Mouse (Mus musculus): ENCODE measurements around the gene Rnft2. TPM values are rescaled to one million over a fixed set of nuclear protein-coding genes. Genes with fewer than 3 reads are reported as not detected.

The Rnft2 gene
- polyA plus RNA-seq, 1 experiment from 2014 or later = 0.96 TPM

- H3K4me3 ChIP-seq (ENCODE audit: low read length) = no peak overlapping the region
- H3K4me2 ChIP-seq (ENCODE audit: low read depth, low read length) = no peak overlapping the region
- no peak overlapping the region for H3K9ac ChIP-seq (ENCODE audit: low read length)
- no peak overlapping the region for H3K27ac ChIP-seq (ENCODE audit: low read length)
- H3K9me3 ChIP-seq (replicated peaks; ENCODE audit: control insufficient read depth, low read length) = peaks cover 2% of the 10 kb centered on the region; the same call in 1 of the 2 replicates
- peaks cover 26% of the 10 kb centered on the region for H3K36me3 ChIP-seq (ENCODE audit: control insufficient read depth, insufficient read depth)
- no peak for ATAC-seq (replicated peaks; ENCODE audit: extremely low read depth, insufficient read depth, low FRiP score)
- 0 out of 2 replicates have a peak, but pooled peaks cover 9% of the 10 kb centered on the region for H3K4me1 ChIP-seq (ENCODE audit: control insufficient read depth, insufficient read depth, low read length)
- H3K27me3 ChIP-seq (ENCODE audit: control insufficient read depth, insufficient read depth, low read length) = no peaks in the 10 kb centered on the region
- 70% methylated on average over 10 of the region's 10 CpGs for WGBS
These were observed 15.1 kb upstream of the Rnft2 start for GRCm38 (mm10) chr5:118260055-118260454.

DNA sequence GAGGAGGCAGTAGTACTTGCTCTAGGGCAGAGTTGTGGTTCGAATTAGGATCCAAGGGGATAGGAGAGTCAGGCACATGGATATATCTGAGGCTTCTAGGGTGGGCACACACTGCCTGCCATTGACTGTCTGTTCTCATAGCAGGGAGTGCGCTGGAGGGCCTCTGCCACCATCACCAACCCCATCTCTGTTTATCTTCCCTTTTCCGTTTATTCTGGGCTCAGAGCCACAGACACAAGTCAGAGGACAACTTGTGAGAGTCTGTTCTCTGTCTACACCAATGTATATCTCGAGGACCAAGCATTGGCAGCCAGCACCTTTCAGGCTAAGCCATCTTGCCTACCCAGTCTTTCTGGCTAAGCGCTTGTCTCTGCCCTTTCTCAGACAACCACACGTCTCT lies 14.7 kb upstream of the Rnft2 start:
- WGBS = 57% methylated on average over 6 of the region's 6 CpGs
- Histone ChIP-seq H3K4me1 (ENCODE audit: control insufficient read depth, insufficient read depth, low read length) (0 out of 2 replicates have a peak, but pooled peaks cover 9% of the 10 kb centered on the region), H3K27me3 (ENCODE audit: control insufficient read depth, insufficient read depth, low read length) (no peaks in the 10 kb centered on the region), H3K9ac (ENCODE audit: low read length) (no peak overlapping the region), H3K9me3 (replicated peaks; ENCODE audit: control insufficient read depth, low read length) (peaks cover 2% of the 10 kb centered on the region; the same call in 1 of the 2 replicates), H3K36me3 (ENCODE audit: control insufficient read depth, insufficient read depth) (peaks cover 26% of the 10 kb centered on the region), H3K4me3 (ENCODE audit: low read length) (no peak overlapping the region), H3K4me2 (ENCODE audit: low read depth, low read length) (no peak overlapping the region), H3K27ac (ENCODE audit: low read length) (no peak overlapping the region)
- no peak for ATAC-seq (replicated peaks; ENCODE audit: extremely low read depth, insufficient read depth, low FRiP score)

DNA sequence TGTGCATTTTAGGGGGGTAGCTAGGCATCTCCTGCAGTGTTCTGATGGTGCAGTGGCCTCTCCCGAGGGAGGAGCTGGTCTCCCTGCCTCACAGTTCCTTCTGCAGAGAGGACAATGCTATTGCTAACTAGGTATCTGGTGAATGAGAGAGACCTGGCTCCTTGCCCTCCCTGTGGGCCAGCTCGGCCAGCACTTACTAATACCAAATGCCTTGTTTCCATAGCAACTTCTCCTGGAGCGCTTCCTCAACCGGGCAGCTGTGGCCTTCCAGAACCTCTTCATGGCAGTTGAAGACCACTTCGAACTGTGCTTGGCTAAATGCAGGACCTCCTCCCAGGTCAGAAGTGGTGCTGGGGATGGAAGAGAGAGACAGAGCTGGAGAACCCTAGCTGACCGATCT lies 14.2 kb upstream of the Rnft2 start:
- Histone ChIP-seq H3K9ac (ENCODE audit: low read length) (no peak overlapping the region), H3K4me2 (ENCODE audit: low read depth, low read length) (no peak overlapping the region), H3K27ac (ENCODE audit: low read length) (no peak overlapping the region), H3K4me3 (ENCODE audit: low read length) (no peak overlapping the region), H3K36me3 (ENCODE audit: control insufficient read depth, insufficient read depth) (peaks cover 26% of the 10 kb centered on the region), H3K9me3 (replicated peaks; ENCODE audit: control insufficient read depth, low read length) (peaks cover 2% of the 10 kb centered on the region; the same call in 1 of the 2 replicates), H3K4me1 (ENCODE audit: control insufficient read depth, insufficient read depth, low read length) (0 out of 2 replicates have a peak, but pooled peaks cover 9% of the 10 kb centered on the region), H3K27me3 (ENCODE audit: control insufficient read depth, insufficient read depth, low read length) (no peaks in the 10 kb centered on the region)
- no peak for ATAC-seq (replicated peaks; ENCODE audit: extremely low read depth, insufficient read depth, low FRiP score)
- WGBS = 59% methylated on average over 6 of the region's 6 CpGs

DNA sequence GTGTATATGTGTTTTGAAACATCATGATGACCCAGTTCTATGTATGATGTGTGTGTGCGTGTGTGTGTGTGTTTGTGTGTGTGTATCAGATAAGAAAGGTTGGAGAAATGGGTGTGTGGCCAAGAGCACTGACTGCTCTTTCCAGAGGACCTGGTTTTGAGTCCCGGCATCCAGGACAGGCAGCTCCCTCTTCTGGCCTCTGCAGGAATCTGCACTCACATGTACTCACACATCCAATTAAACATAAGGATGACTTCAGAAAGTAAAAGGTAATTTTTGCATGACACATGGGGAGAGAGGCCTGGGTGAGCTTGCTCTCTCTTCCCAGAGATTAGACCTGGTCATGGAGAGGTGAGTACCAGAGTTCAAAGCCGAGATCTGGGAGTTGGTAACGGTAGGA lies 12.1 kb upstream of the Rnft2 start:
- peaks cover 26% of the 10 kb centered on the region for H3K36me3 ChIP-seq (ENCODE audit: control insufficient read depth, insufficient read depth)
- no peak overlapping the region for H3K27ac ChIP-seq (ENCODE audit: low read length)
- ATAC-seq (replicated peaks; ENCODE audit: extremely low read depth, insufficient read depth, low FRiP score) = no peak
- 92% methylated on average over 4 of the region's 4 CpGs for WGBS
- no peak overlapping the region for H3K4me2 ChIP-seq (ENCODE audit: low read depth, low read length)
- H3K9ac ChIP-seq (ENCODE audit: low read length) = no peak overlapping the region
- peaks cover 2% of the 10 kb centered on the region; the same call in 1 of the 2 replicates for H3K9me3 ChIP-seq (replicated peaks; ENCODE audit: control insufficient read depth, low read length)
- H3K27me3 ChIP-seq (ENCODE audit: control insufficient read depth, insufficient read depth, low read length) = no peaks in the 10 kb centered on the region
- 0 out of 2 replicates have a peak, but pooled peaks cover 9% of the 10 kb centered on the region for H3K4me1 ChIP-seq (ENCODE audit: control insufficient read depth, insufficient read depth, low read length)
- no peak overlapping the region for H3K4me3 ChIP-seq (ENCODE audit: low read length)

DNA sequence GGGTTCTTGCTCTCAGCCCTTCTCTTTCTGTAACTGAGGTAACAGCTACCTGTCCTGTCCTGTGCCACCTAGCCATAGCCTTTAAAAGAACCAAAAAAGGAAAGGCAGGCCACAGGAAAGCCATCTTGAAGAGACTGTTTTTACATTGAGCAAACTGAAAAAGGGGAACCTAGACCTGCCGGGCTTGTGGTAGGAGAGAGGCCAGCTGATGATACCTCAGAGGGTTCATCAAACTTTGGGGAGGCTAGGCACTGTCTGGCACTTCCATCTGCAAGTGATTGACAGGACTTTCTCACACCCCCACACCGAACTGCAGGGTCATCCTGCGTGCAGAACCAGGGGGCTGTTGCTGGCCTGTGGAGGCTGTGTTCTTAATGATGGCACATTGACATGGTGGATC lies 8.6 kb upstream of the Rnft2 start:
- H3K9ac ChIP-seq (ENCODE audit: low read length) = no peak overlapping the region
- no peak overlapping the region for H3K27ac ChIP-seq (ENCODE audit: low read length)
- no peaks in the 10 kb centered on the region for H3K27me3 ChIP-seq (ENCODE audit: control insufficient read depth, insufficient read depth, low read length)
- no peak overlapping the region for H3K4me3 ChIP-seq (ENCODE audit: low read length)
- peaks cover 2% of the 10 kb centered on the region; the same call in 1 of the 2 replicates for H3K9me3 ChIP-seq (replicated peaks; ENCODE audit: control insufficient read depth, low read length)
- no peaks in the 10 kb centered on the region for H3K4me1 ChIP-seq (ENCODE audit: control insufficient read depth, insufficient read depth, low read length)
- no peak overlapping the region for H3K4me2 ChIP-seq (ENCODE audit: low read depth, low read length)
- WGBS = 78% methylated on average over 3 of the region's 3 CpGs
- peaks cover 11% of the 10 kb centered on the region for H3K36me3 ChIP-seq (ENCODE audit: control insufficient read depth, insufficient read depth)
- no peak for ATAC-seq (replicated peaks; ENCODE audit: extremely low read depth, insufficient read depth, low FRiP score)

DNA sequence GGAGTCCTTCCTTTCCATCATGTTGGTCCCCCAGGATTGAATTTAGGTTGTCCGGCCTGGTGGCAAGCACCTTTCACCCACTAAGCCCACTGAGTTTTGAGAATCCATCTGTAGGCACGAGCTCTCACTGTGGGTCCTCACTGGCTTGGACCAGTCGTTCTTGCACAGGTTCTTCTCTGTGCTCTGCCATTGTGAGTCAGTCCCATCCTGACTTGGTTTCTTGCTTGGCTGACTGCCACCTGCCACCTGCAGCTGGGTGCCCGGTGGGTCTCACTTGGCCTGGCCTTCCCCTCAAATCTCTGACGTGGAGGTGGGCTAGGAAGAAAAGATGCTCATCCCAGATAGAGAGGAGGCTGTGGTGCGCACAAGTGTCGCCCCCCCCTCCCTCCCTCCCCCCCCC lies 6.1 kb upstream of the Rnft2 start:
- Histone ChIP-seq H3K4me2 (ENCODE audit: low read depth, low read length) (no peak overlapping the region), H3K4me1 (ENCODE audit: control insufficient read depth, insufficient read depth, low read length) (peaks cover 4% of the 10 kb centered on the region), H3K9ac (ENCODE audit: low read length) (no peak overlapping the region), H3K9me3 (replicated peaks; ENCODE audit: control insufficient read depth, low read length) (no peaks in the 10 kb centered on the region), H3K36me3 (ENCODE audit: control insufficient read depth, insufficient read depth) (peaks cover 4% of the 10 kb centered on the region; the same call in 1 of the 2 replicates), H3K27me3 (ENCODE audit: control insufficient read depth, insufficient read depth, low read length) (no peaks in the 10 kb centered on the region), H3K4me3 (ENCODE audit: low read length) (no peak overlapping the region), H3K27ac (ENCODE audit: low read length) (no peak overlapping the region)
- ATAC-seq (replicated peaks; ENCODE audit: extremely low read depth, insufficient read depth, low FRiP score) = no peak
- 83% methylated on average over 6 of the region's 7 CpGs for WGBS

DNA sequence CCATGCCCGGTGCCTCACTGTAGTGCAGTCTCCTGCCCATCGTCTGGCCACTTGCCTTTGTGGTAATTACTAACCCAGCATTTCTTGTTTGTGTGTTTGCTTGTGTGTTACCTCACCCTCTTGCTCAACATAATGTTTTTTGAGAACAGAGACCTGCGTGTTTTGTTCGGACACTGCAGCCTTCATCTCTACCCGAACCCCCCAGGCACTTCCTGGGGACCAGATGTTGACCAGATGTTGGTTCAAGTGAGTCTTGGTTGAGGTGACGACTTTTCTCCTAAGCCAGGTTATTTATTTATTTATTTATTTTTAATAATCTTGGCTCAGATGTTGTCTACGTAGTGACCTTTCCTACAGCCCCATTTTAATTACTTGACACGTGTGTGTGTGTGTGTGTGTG lies 2.5 kb upstream of the Rnft2 start:
- Histone ChIP-seq H3K9ac (ENCODE audit: low read length) (no peak overlapping the region), H3K36me3 (ENCODE audit: control insufficient read depth, insufficient read depth) (peaks cover 4% of the 10 kb centered on the region; the same call in 1 of the 2 replicates), H3K27ac (ENCODE audit: low read length) (no peak overlapping the region), H3K4me2 (ENCODE audit: low read depth, low read length) (no peak overlapping the region), H3K4me3 (ENCODE audit: low read length) (no peak overlapping the region), H3K4me1 (ENCODE audit: control insufficient read depth, insufficient read depth, low read length) (peaks cover 6% of the 10 kb centered on the region), H3K9me3 (replicated peaks; ENCODE audit: control insufficient read depth, low read length) (no peaks in the 10 kb centered on the region), H3K27me3 (ENCODE audit: control insufficient read depth, insufficient read depth, low read length) (no peaks in the 10 kb centered on the region)
- 87% methylated on average over 8 of the region's 8 CpGs for WGBS
- ATAC-seq (replicated peaks; ENCODE audit: extremely low read depth, insufficient read depth, low FRiP score) = no peak

DNA sequence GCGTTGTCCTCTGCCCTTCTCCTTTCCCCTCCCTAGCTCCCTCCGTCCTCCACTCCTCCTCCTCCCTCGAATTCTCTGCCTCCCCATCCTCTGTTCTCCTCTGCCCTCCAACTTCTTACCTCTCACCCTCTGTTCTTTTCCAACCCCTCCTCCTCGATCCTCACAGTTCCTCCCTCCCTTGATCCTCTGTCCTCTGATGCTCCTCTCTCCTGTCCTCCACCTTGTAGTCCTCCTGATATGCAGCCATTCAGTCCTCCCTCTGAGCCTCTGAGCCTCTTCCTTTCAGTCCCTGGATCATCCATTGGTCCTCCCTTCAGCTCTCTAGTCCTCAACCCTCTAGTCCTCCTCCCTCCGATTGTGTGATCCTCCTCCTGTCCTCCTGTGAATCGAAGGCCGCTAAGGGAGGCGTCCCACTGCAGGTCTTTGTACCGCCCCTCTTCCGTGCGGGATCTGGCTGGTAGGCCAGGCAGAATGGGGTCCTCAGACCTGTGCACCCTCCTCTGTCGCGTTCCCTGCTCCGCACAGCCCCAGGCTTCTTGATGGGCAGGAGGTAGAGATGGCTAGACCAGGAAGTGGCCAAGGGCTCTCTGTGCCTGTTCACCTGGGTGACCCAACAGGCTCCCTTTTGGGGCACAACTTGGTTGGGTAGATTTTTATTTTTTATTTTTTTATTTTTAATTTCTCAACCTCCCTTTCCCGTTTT lies 841 bp upstream of the Rnft2 start:
- WGBS = 10% methylated on average over 15 of the region's 15 CpGs
- H3K9me3 ChIP-seq (replicated peaks; ENCODE audit: control insufficient read depth, low read length) = no peaks in the 10 kb centered on the region
- H3K9ac ChIP-seq (ENCODE audit: low read length) = peak overlapping the region; percentile 84
- H3K36me3 ChIP-seq (ENCODE audit: control insufficient read depth, insufficient read depth) = peaks cover 4% of the 10 kb centered on the region; the same call in 1 of the 2 replicates
- H3K4me1 ChIP-seq (ENCODE audit: control insufficient read depth, insufficient read depth, low read length) = peaks cover 6% of the 10 kb centered on the region
- peak; percentile 8; the same call in 1 of the 2 replicates for ATAC-seq (replicated peaks; ENCODE audit: extremely low read depth, insufficient read depth, low FRiP score)
- H3K27ac ChIP-seq (ENCODE audit: low read length) = peak overlapping the region; percentile 79
- peak overlapping the region; percentile 83 for H3K4me2 ChIP-seq (ENCODE audit: low read depth, low read length)
- H3K4me3 ChIP-seq (ENCODE audit: low read length) = peak overlapping the region; percentile 80
- H3K27me3 ChIP-seq (ENCODE audit: control insufficient read depth, insufficient read depth, low read length) = no peaks in the 10 kb centered on the region

- H3K9ac ChIP-seq (ENCODE audit: low read length) = no peak overlapping the region
- no peak overlapping the region for H3K4me2 ChIP-seq (ENCODE audit: low read depth, low read length)
- 69% methylated on average over 12 of the region's 12 CpGs for WGBS
- no peaks in the 10 kb centered on the region for H3K9me3 ChIP-seq (replicated peaks; ENCODE audit: control insufficient read depth, low read length)
- no peaks in the 10 kb centered on the region for H3K36me3 ChIP-seq (ENCODE audit: control insufficient read depth, insufficient read depth)
- H3K27me3 ChIP-seq (ENCODE audit: control insufficient read depth, insufficient read depth, low read length) = no peaks in the 10 kb centered on the region
- H3K4me1 ChIP-seq (ENCODE audit: control insufficient read depth, insufficient read depth, low read length) = no peaks in the 10 kb centered on the region; the same call in 1 of the 2 replicates
- no peak overlapping the region for H3K4me3 ChIP-seq (ENCODE audit: low read length)
- ATAC-seq (replicated peaks; ENCODE audit: extremely low read depth, insufficient read depth, low FRiP score) = no peak
- no peak overlapping the region for H3K27ac ChIP-seq (ENCODE audit: low read length)
These were observed 5.2 kb downstream of the Rnft2 start for GRCm38 (mm10) chr5:118239671-118240070.
